Mouse (Mus musculus) CH12.LX (cell line): ENCODE results near the gene Tmem129. TPM values are rescaled to one million over a fixed set of nuclear protein-coding genes. Genes with fewer than 3 reads are reported as not detected.

Experiments
- DNase-seq: peaks from one replicate; pipeline ENCODE4 v3.0.0-alpha.2; 2013; ENCODE audit errors: extremely low read depth
- H3K27ac ChIP-seq: 2 replicates; pipeline ENCODE4 v1.5.1; 2012; ENCODE audit warnings: low read depth, mild to moderate bottlenecking, control low read depth, moderate library complexity; ENCODE audit not compliant: insufficient read depth
- H3K27me3 ChIP-seq: replicated peaks from 2 replicates; pipeline ENCODE3; 2012; ENCODE audit warnings: inconsistent platforms
- H3K36me3 ChIP-seq, 2 experiments: replicated peaks in 1 of 2; 2 replicates each; pipeline versions ENCODE3 to v1.6.1; 2012; ENCODE audit warnings: inconsistent platforms in 1 of 2, low read length in 1 of 2, mild to moderate bottlenecking in 1 of 2, mixed read lengths in 1 of 2, moderate library complexity in 1 of 2; ENCODE audit not compliant: control insufficient read depth in 1 of 2, insufficient read depth in 1 of 2
- H3K4me1 ChIP-seq, 2 experiments: 2 replicates each; pipeline ENCODE4 v1.6.1; 2012; ENCODE audit warnings: inconsistent platforms in 1 of 2, moderate library complexity in 1 of 2; ENCODE audit not compliant: insufficient read depth in 2 of 2, control insufficient read depth in 1 of 2
- H3K4me2 ChIP-seq: 2 replicates; pipeline ENCODE4 v1.6.1; 2012; ENCODE audit warnings: low read depth, mild to moderate bottlenecking, control low read depth; ENCODE audit not compliant: poor library complexity, insufficient read depth, severe bottlenecking
- H3K4me3 ChIP-seq, 3 experiments: fragments of 150-350 bp in 1 of 3; sonication (generic) in 1 of 3; replicated peaks in 1 of 3; 2 replicates each; pipeline versions ENCODE3 to v1.5.1; 2011 to 2012; ENCODE audit warnings: low read depth in 2 of 3, low read length in 2 of 3, mild to moderate bottlenecking in 2 of 3, moderate library complexity in 2 of 3, control low read depth in 1 of 3, improper control_type of control experiment in 1 of 3, inconsistent platforms in 1 of 3, mixed read lengths in 1 of 3; ENCODE audit not compliant: poor library complexity in 1 of 3
- H3K79me2 ChIP-seq: replicated peaks from 2 replicates; pipeline ENCODE4 v1.6.1; 2012; ENCODE audit warnings: mild to moderate bottlenecking, moderate library complexity; ENCODE audit not compliant: control insufficient read depth, poor library complexity, insufficient read depth, severe bottlenecking; ENCODE audit errors: extremely low read depth
- H3K9ac ChIP-seq: 2 replicates; pipeline ENCODE4 v1.6.1; 2012; ENCODE audit warnings: low read depth, mild to moderate bottlenecking, control low read depth, moderate library complexity; ENCODE audit not compliant: insufficient read depth
- H3K9me3 ChIP-seq: replicated peaks from 2 replicates; pipeline ENCODE3; 2012; ENCODE audit warnings: low read length, inconsistent platforms, mixed read lengths
- BHLHE40 ChIP-seq: IDR thresholded peaks from 2 replicates; pipeline ENCODE4 v1.6.1; 2011; ENCODE audit warnings: mild to moderate bottlenecking, low read depth, low read length, improper control_type of control experiment
- CHD2 ChIP-seq: IDR thresholded peaks from 2 replicates; pipeline ENCODE4 v1.6.1; 2011; ENCODE audit warnings: low read length, improper control_type of control experiment
- ELF1 ChIP-seq: IDR thresholded peaks from 2 replicates; pipeline ENCODE4 v1.6.1; 2014; ENCODE audit warnings: low read depth, mild to moderate bottlenecking, inconsistent platforms, low read length, improper control_type of control experiment
- ETS1 ChIP-seq: conservative IDR thresholded peaks from 2 replicates; pipeline ENCODE4 v1.6.1; 2012; ENCODE audit warnings: low read depth, mild to moderate bottlenecking, inconsistent platforms, low read length, improper control_type of control experiment, moderate library complexity
- GABPA ChIP-seq: IDR thresholded peaks from 2 replicates; pipeline ENCODE4 v1.6.1; 2012; ENCODE audit warnings: low read depth, low read length, improper control_type of control experiment, inconsistent platforms; ENCODE audit not compliant: insufficient replicate concordance
- HCFC1 ChIP-seq: IDR thresholded peaks from 2 replicates; pipeline ENCODE4 v1.6.1; 2012; ENCODE audit warnings: low read depth, mild to moderate bottlenecking, inconsistent platforms, low read length, improper control_type of control experiment
- IRF4 ChIP-seq: IDR thresholded peaks from 2 replicates; pipeline ENCODE4 v1.6.1; 2014; ENCODE audit warnings: low read depth, mild to moderate bottlenecking, inconsistent platforms, low read length, improper control_type of control experiment
- JUN ChIP-seq: IDR thresholded peaks from 2 replicates; pipeline ENCODE4 v1.6.1; 2011; ENCODE audit warnings: low read depth, mild to moderate bottlenecking, low read length, improper control_type of control experiment, moderate library complexity; ENCODE audit not compliant: insufficient read depth
- JUND ChIP-seq: conservative IDR thresholded peaks from 2 replicates; pipeline ENCODE4 v1.6.1; 2011; ENCODE audit warnings: low read depth, low read length, improper control_type of control experiment
- KAT2A ChIP-seq: IDR thresholded peaks from 2 replicates; pipeline ENCODE4 v1.6.1; 2012; ENCODE audit warnings: low read length, improper control_type of control experiment, inconsistent platforms; ENCODE audit not compliant: insufficient replicate concordance
- MAFK ChIP-seq: IDR thresholded peaks from 2 replicates; pipeline ENCODE4 v1.6.1; 2011; ENCODE audit warnings: low read length, improper control_type of control experiment; ENCODE audit not compliant: insufficient replicate concordance
- MAX ChIP-seq: IDR thresholded peaks from 2 replicates; pipeline ENCODE4 v1.6.1; 2011; ENCODE audit warnings: low read length, improper control_type of control experiment
- MXI1 ChIP-seq: IDR thresholded peaks from 2 replicates; pipeline ENCODE4 v1.6.1; 2011; ENCODE audit warnings: mild to moderate bottlenecking, low read depth, low read length, improper control_type of control experiment
- MYC ChIP-seq: IDR thresholded peaks from 2 replicates; pipeline ENCODE4 v1.6.1; 2011; ENCODE audit warnings: low read depth, mild to moderate bottlenecking, improper control_type of control experiment, low read length
- NELFE ChIP-seq: IDR thresholded peaks from 2 replicates; pipeline ENCODE4 v1.6.1; 2011; ENCODE audit warnings: low read depth, low read length, improper control_type of control experiment
- NRF1 ChIP-seq: IDR thresholded peaks from 2 replicates; pipeline ENCODE4 v1.6.1; 2014; ENCODE audit warnings: low read depth, mild to moderate bottlenecking, inconsistent platforms, low read length, improper control_type of control experiment, moderate library complexity
- PAX5 ChIP-seq: IDR thresholded peaks from 2 replicates; pipeline ENCODE4 v1.6.1; 2012; ENCODE audit warnings: low read length, inconsistent platforms, mixed read lengths
- POLR2A ChIP-seq: IDR thresholded peaks from 2 replicates; pipeline ENCODE4 v1.6.1; 2011; ENCODE audit warnings: low read depth, mild to moderate bottlenecking, improper control_type of control experiment, low read length
- POLR2AphosphoS2 ChIP-seq: IDR thresholded peaks from 2 replicates; pipeline ENCODE4 v1.6.1; 2011; ENCODE audit warnings: low read depth, low read length, improper control_type of control experiment
- RCOR1 ChIP-seq: conservative IDR thresholded peaks from 2 replicates; pipeline ENCODE4 v1.6.1; 2012; ENCODE audit warnings: low read depth, mild to moderate bottlenecking, inconsistent platforms, low read length, improper control_type of control experiment
- SIN3A ChIP-seq: IDR thresholded peaks from 2 replicates; pipeline ENCODE4 v1.6.1; 2012; ENCODE audit warnings: low read length, improper control_type of control experiment, inconsistent platforms
- SMC3 ChIP-seq: IDR thresholded peaks from 2 replicates; pipeline ENCODE4 v1.6.1; 2011; ENCODE audit warnings: low read depth, low read length, improper control_type of control experiment
- TBP ChIP-seq: conservative IDR thresholded peaks from 2 replicates; pipeline ENCODE4 v1.6.1; 2011; ENCODE audit warnings: low read depth, low read length, improper control_type of control experiment
- TCF12 ChIP-seq: IDR thresholded peaks from 2 replicates; pipeline ENCODE4 v1.6.1; 2014; ENCODE audit warnings: low read depth, mild to moderate bottlenecking, inconsistent platforms, low read length, improper control_type of control experiment
- USF2 ChIP-seq: conservative IDR thresholded peaks from 2 replicates; pipeline ENCODE4 v1.6.1; 2011; ENCODE audit warnings: low read depth, low read length, improper control_type of control experiment
- dilution Hi-C: fragments of 300-500 bp; cut with MboI; formaldehyde crosslinking; loops from 2 replicates; pipeline ENCODE4 v1.14.3; 2020; ENCODE audit warnings: low sequenced_read_pairs; ENCODE audit not compliant: extremely low pct_unique_long_range_greater_than_20kb, extremely low pct_ligation_motif_present
- in situ Hi-C: fragments of 300-500 bp; cut with MboI; formaldehyde crosslinking; loops from 3 replicates; pipeline ENCODE4 v1.14.3; 2019; ENCODE audit warnings: low sequenced_read_pairs, low pct_ligation_motif_present, low pct_unique_long_range_greater_than_20kb, mixed read lengths
- polyA plus RNA-seq: library from polyadenylated mRNA; unstranded; fragments of >175 nt; gene quantifications from 2 replicates; pipeline ENCODE4 v1.2.1, GENCODE M21; 2012; ENCODE audit warnings: low read depth; ENCODE audit not compliant: insufficient read length
- total RNA-seq, 2 experiments: library from RNA; depleted of rRNA; stranded (reverse); fragments of 300-350 nt in 1 of 2; fragments of >200 nt in 1 of 2; gene quantifications; 2 replicates each; pipeline ENCODE4 v1.2.3; 2012 to 2014

The Tmem129 gene
- total and polyA plus RNA-seq, 3 experiments, result 10.8 to 15.2 (median 12.7) TPM

GRCm38 (mm10) chr5:33695718-33696121 lies 37.5 kb upstream of the Tmem129 start:
- Histone ChIP-seq H3K27me3 (peaks cover 69% of the 10 kb centered on the region), H3K9ac (peak overlapping the region; percentile 55; the same call in 1 of the 2 replicates), H3K4me1 (peaks cover 12 to 25% of the 10 kb centered on the region in 2 experiments), H3K36me3 (no peaks in the 10 kb centered on the region), H3K9me3 (no peaks in the 10 kb centered on the region), H3K4me3 (peak overlapping the region in 2 of 3 experiments; percentile 54 to 63), H3K27ac (no peak overlapping the region), H3K79me2 (no peaks in the 10 kb centered on the region), H3K4me2 (peak overlapping the region; percentile 64)
- in situ Hi-C loops (no loop called here), dilution Hi-C loops (no loop called here)
- TF ChIP-seq CHD2 (0 out of 2 replicates have a peak, but pooled peaks have one; percentile 26), IRF4 (0 out of 2 replicates have a peak, but pooled peaks have one; percentile 35), HCFC1 (peak; percentile 19; the same call in 1 of the 2 replicates), MAFK (no peak), TBP (no peak), MYC (peak; percentile 11; the same call in 1 of the 2 replicates), KAT2A (0 out of 2 replicates have a peak, but pooled peaks have one; percentile 46)
- no peak for DNase-seq

- Histone ChIP-seq H3K27ac (peak overlapping the region; percentile 21; the same call in 1 of the 2 replicates), H3K9me3 (no peaks in the 10 kb centered on the region), H3K4me3 (peak overlapping the region; percentile 10 to 63 (median 54)), H3K4me2 (peak overlapping the region; percentile 64), H3K9ac (peak overlapping the region; percentile 55), H3K27me3 (peaks cover 62% of the 10 kb centered on the region), H3K36me3 (no peaks in the 10 kb centered on the region), H3K79me2 (no peaks in the 10 kb centered on the region), H3K4me1 (peaks cover 12 to 25% of the 10 kb centered on the region in 2 experiments)
- in situ Hi-C loops, result no loop called here
- TF ChIP-seq GABPA, result no peak
- TF ChIP-seq ETS1, result no peak
- no peak for TF ChIP-seq USF2
- 0 out of 2 replicates have a peak, but pooled peaks have one; percentile 19 for TF ChIP-seq TCF12
- no peak for TF ChIP-seq MAFK
- TF ChIP-seq PAX5, result no peak
- TF ChIP-seq JUND, result no peak
- no peak for TF ChIP-seq POLR2AphosphoS2
- TF ChIP-seq MXI1, result no peak
- TF ChIP-seq NRF1, result no peak
- TF ChIP-seq JUN, result no peak
- TF ChIP-seq BHLHE40, result no peak; the same call in 1 of the 2 replicates
- TF ChIP-seq HCFC1, result no peak
- peak; percentile 49; the same call in 1 of the 2 replicates for TF ChIP-seq POLR2A
- no peak for TF ChIP-seq IRF4
- no peak for TF ChIP-seq SMC3
- no peak; the same call in 1 of the 2 replicates for TF ChIP-seq MAX
- no peak for TF ChIP-seq ELF1
- TF ChIP-seq CHD2, result no peak
- no peak for TF ChIP-seq TBP
- peak; percentile 32; the same call in 1 of the 2 replicates for TF ChIP-seq SIN3A
- TF ChIP-seq NELFE, result 0 out of 2 replicates have a peak, but pooled peaks have one; percentile 24
- TF ChIP-seq RCOR1, result no peak
- dilution Hi-C loops, result no loop called here
- no peak for DNase-seq
Observed at GRCm38 (mm10) chr5:33694848-33695717, 36.9 kb upstream of the Tmem129 start.
